Mouse (Mus musculus) WW6 (cell line): ENCODE results near the gene Thap7.

Experiments used
- DNase-seq: peaks from one replicate; pipeline ENCODE4 v3.0.0-alpha.2; 2013; ENCODE audit warnings: low read depth, low spot score

The Thap7 gene

GRCm38 (mm10) chr16:17488478-17489468 is 42.2 kb downstream of the Thap7 start:
- no peak for DNase-seq

GRCm38 (mm10) chr16:17486505-17486904 is 44.4 kb downstream of the Thap7 start:
- DNase-seq: no peak

GRCm38 (mm10) chr16:17481465-17481864 is 49.5 kb downstream of the Thap7 start:
- DNase-seq: no peak

- no peak for DNase-seq
These were observed 52.5 kb downstream of the Thap7 start for GRCm38 (mm10) chr16:17478331-17478943.
